Mouse (Mus musculus): Measurements from ENCODE around the gene Gm4450. TPM values are rescaled to one million over a fixed set of nuclear protein-coding genes. Genes with fewer than 3 reads are reported as not detected.

The Gm4450 gene
- 0.50 TPM for polyA plus RNA-seq (2017; shearing (Covaris generic))

DNA sequence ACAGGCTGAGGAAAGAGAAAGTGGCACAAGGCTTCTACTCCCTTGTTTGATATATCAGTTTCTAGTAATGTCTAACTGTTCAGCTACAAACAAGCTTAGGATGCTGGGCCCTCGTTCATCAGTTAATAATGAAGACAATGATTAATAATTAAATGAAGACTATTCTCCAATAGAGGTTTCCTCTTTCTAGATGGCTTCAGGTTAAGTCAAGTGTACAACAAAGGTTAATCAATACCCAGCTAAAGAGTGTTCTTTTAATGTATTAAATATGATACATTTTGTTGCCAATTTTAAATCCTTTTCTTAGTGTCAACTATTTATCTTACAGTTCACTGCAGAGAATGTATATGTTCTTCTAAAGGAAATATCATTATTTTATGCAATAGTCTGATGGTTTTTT lies at the start of gene Gm4450:
Gene Gm4450, minus strand, starts transcription at position 101 of the 400 bp plus-strand sequence.

Other genes with a start within 250 kb of the Gm4450 start
- not detected for gene Reg4, start 235.0 kb downstream of the Gm4450 start, polyA plus RNA-seq (2017; shearing (Covaris generic))
- not detected for gene Hmgcs2, start 176.7 kb downstream of the Gm4450 start, polyA plus RNA-seq (2017; shearing (Covaris generic))
- 66.0 TPM for gene Phgdh, start 117.1 kb downstream of the Gm4450 start, polyA plus RNA-seq (2017; shearing (Covaris generic))
- gene Zfp697, start 74.7 kb downstream of the Gm4450 start, polyA plus RNA-seq (2017; shearing (Covaris generic)), result not detected
- gene Hsd3b4, start 53.4 kb upstream of the Gm4450 start, polyA plus RNA-seq (2017; shearing (Covaris generic)), result not detected
- not detected for gene Gm10681, start 131.7 kb upstream of the Gm4450 start, polyA plus RNA-seq (2017; shearing (Covaris generic))
- not detected for gene Hsd3b5, start 173.1 kb upstream of the Gm4450 start, polyA plus RNA-seq (2017; shearing (Covaris generic))

All from effector memory CD4-positive, alpha-beta T cell, adult 7 months (primary cell).